Mouse (Mus musculus) heart, adult 2 months (tissue): Measurements from ENCODE around the gene Klrb1a. TPM values are rescaled to one million over a fixed set of nuclear protein-coding genes. Genes with fewer than 3 reads are reported as not detected.
"Not testable (repeated sequence)": the region's sequence is repeated elsewhere in the genome, so short reads cannot be mapped to it uniquely, and the experiment has no call there.

Experiments
- DNase-seq, 2 experiments: peaks; one replicate each; pipeline ENCODE4 v3.0.0; 2021
- H3K27ac ChIP-seq: fragments of 200-600 bp; 2 replicates; pipeline ENCODE4 v1.8.1; 2022
- H3K27me3 ChIP-seq: fragments of 200-500 bp; 2 replicates; pipeline ENCODE4 v1.6.1; 2012; ENCODE audit warnings: mild to moderate bottlenecking, low read length, inconsistent platforms, mixed read lengths; ENCODE audit not compliant: control insufficient read depth, insufficient read depth
- H3K36me3 ChIP-seq: fragments of 200-500 bp; 2 replicates; pipeline ENCODE4 v1.6.1; 2012; ENCODE audit warnings: low read length, inconsistent platforms; ENCODE audit not compliant: control insufficient read depth, insufficient read depth
- H3K4me1 ChIP-seq: fragments of 200-500 bp; 2 replicates; pipeline ENCODE4 v1.6.1; 2011; ENCODE audit warnings: low read length; ENCODE audit not compliant: control insufficient read depth, insufficient read depth
- H3K4me3 ChIP-seq: fragments of 200-600 bp; 2 replicates; pipeline ENCODE4 v1.8.1; 2022
- H3K79me2 ChIP-seq: fragments of 200-500 bp; replicated peaks from 2 replicates; pipeline ENCODE4 v1.6.1; 2012; ENCODE audit warnings: mild to moderate bottlenecking, inconsistent platforms, low read length, moderate library complexity, mixed read lengths; ENCODE audit not compliant: control insufficient read depth, insufficient read depth
- H3K9ac ChIP-seq: fragments of 200-500 bp; 2 replicates; pipeline ENCODE4 v1.6.1; 2012; ENCODE audit warnings: low read depth, mild to moderate bottlenecking, control low read depth, inconsistent platforms, low read length, mixed read lengths
- CTCF ChIP-seq: fragments of 200-600 bp; IDR thresholded peaks from 2 replicates; pipeline ENCODE4 v1.8.1; 2022; ENCODE audit warnings: antibody characterized with exemption, mild to moderate bottlenecking, moderate library complexity
- EP300 ChIP-seq: fragments of 200-500 bp; IDR thresholded peaks from 2 replicates; pipeline ENCODE4 v1.6.1; 2011; ENCODE audit warnings: low read depth, low read length, control low read depth; ENCODE audit not compliant: insufficient read depth
- POLR2A ChIP-seq: fragments of 200-500 bp; IDR thresholded peaks from 2 replicates; pipeline ENCODE4 v1.6.1; 2011; ENCODE audit warnings: mild to moderate bottlenecking, low read depth, low read length, control low read depth; ENCODE audit not compliant: insufficient read depth
- WGBS: fragments of 180-500 bp; shearing (Covaris S2); methylation state at CpG from one replicate; pipeline ENCODE4 v1.1.7; 2018; 5-methylcytosine and 5-hydroxymethylcytosine counted together
- intact Hi-C: fragments of 180-260 bp; cut with DNase I; formaldehyde crosslinking; loops from one replicate; pipeline ENCODE4 v1.15.1; 2025
- polyA plus RNA-seq: library from polyadenylated mRNA; depleted of rRNA; stranded (reverse); fragments of >200 nt; gene quantifications from 2 replicates; pipeline ENCODE4 v1.2.3, GENCODE M21; 2012
- total RNA-seq, 2 experiments: library from RNA; stranded (reverse); gene quantifications; 2 replicates each; pipeline ENCODE4 v1.2.3; 2021

Gene Klrb1a
- total and polyA plus RNA-seq, 3 experiments, result 0.20 TPM; not detected in 2

- Histone ChIP-seq H3K36me3 (no peaks in the 10 kb centered on the region), H3K27ac (no peak overlapping the region), H3K79me2 (no peaks in the 10 kb centered on the region), H3K27me3 (no peaks in the 10 kb centered on the region), H3K4me3 (no peak overlapping the region), H3K4me1 (no peaks in the 10 kb centered on the region), H3K9ac (no peak overlapping the region)
- 86% methylated on average over 1 of the region's 1 CpGs for WGBS
- DNase-seq, result no peak
- TF ChIP-seq CTCF (no peak), POLR2A (no peak), EP300 (no peak)
- intact Hi-C loops, result no loop called here
These were observed 17.3 kb upstream of the Klrb1a start for GRCm38 (mm10) chr6:128640673-128641072.

GRCm38 (mm10) chr6:128630912-128631905, 7.9 kb upstream of the Klrb1a start:
- not testable (repeated sequence) for H3K9ac ChIP-seq, DNase-seq, H3K4me3 ChIP-seq, H3K27ac ChIP-seq, H3K36me3 ChIP-seq, H3K27me3 ChIP-seq, H3K4me1 ChIP-seq, H3K79me2 ChIP-seq
- WGBS, result 53% methylated on average over 15 of the region's 15 CpGs
- intact Hi-C loops, result loop anchor here (2.0 kb wide), 1 partner anchor 26 kb away; no protein-coding TSS in a partner anchor

- H3K4me3 ChIP-seq, H3K4me1 ChIP-seq, H3K9ac ChIP-seq, H3K36me3 ChIP-seq, H3K79me2 ChIP-seq, H3K27me3 ChIP-seq, H3K27ac ChIP-seq: not testable (repeated sequence)
- intact Hi-C loops, result loop anchor here (2.0 kb wide), 1 partner anchor 25 kb away; no protein-coding TSS in a partner anchor
- TF ChIP-seq CTCF, result peak; percentile 76
- WGBS, result 45% methylated on average over 13 of the region's 13 CpGs
- peak; percentile 47 to 49 for DNase-seq
These were observed 6.7 kb upstream of the Klrb1a start for GRCm38 (mm10) chr6:128629771-128630739.

GRCm38 (mm10) chr6:128625246-128625645, 1.9 kb upstream of the Klrb1a start:
- H3K27me3 ChIP-seq, H3K9ac ChIP-seq, H3K36me3 ChIP-seq, DNase-seq, H3K4me1 ChIP-seq, H3K79me2 ChIP-seq, intact Hi-C loops, H3K27ac ChIP-seq, H3K4me3 ChIP-seq: not testable (repeated sequence)
- 93% methylated on average over 6 of the region's 6 CpGs for WGBS

GRCm38 (mm10) chr6:128624425-128624824, 1.1 kb upstream of the Klrb1a start:
- intact Hi-C loops, result no loop called here
- Histone ChIP-seq H3K4me3 (no peak overlapping the region), H3K27ac (no peak overlapping the region), H3K9ac (no peak overlapping the region), H3K36me3 (no peaks in the 10 kb centered on the region), H3K27me3 (no peaks in the 10 kb centered on the region), H3K79me2 (no peaks in the 10 kb centered on the region), H3K4me1 (no peaks in the 10 kb centered on the region)
- no peak for DNase-seq
- 85% methylated on average over 4 of the region's 4 CpGs for WGBS
- TF ChIP-seq EP300, result no peak
- TF ChIP-seq POLR2A, result no peak
- no peak for TF ChIP-seq CTCF

- Histone ChIP-seq H3K27ac (no peak overlapping the region), H3K36me3 (no peaks in the 10 kb centered on the region), H3K27me3 (no peaks in the 10 kb centered on the region), H3K79me2 (no peaks in the 10 kb centered on the region), H3K4me3 (no peak overlapping the region), H3K4me1 (no peaks in the 10 kb centered on the region), H3K9ac (no peak overlapping the region)
- no peak for DNase-seq
- WGBS, result 38% methylated on average over 2 of the region's 2 CpGs
- TF ChIP-seq POLR2A (no peak), EP300 (no peak), CTCF (no peak)
- intact Hi-C loops, result no loop called here
These were observed 600 bp downstream of the Klrb1a start for GRCm38 (mm10) chr6:128622733-128623132.
